In genomic region chr1:85703245-85704186, GRCm38 (mm10) we compare ENCODE assay signal across 8 mouse cellular contexts. TPM values are rescaled to one million over a fixed set of nuclear protein-coding genes. Genes with fewer than 3 reads are reported as not detected.
A peak's percentile ranks its signal among the peaks of the same experiment; 100 is the strongest.
DNase-seq lines count a peak whose midpoint lies in the region; ATAC-seq lines count a peak whose summit lies in the region.

No protein-coding gene starts in this region.

- peak; percentile 31 for DNase-seq in WW6 (ENCODE audit: low read depth, low spot score)
- peak; percentile 40 to 59 for DNase-seq in cerebellum, postnatal 36 days
- peak; percentile 70 for DNase-seq in gastrocnemius, adult 18-20 months (ENCODE audit: low spot score)
- peak; percentile 20 to 47 for DNase-seq in layer of hippocampus, postnatal 36 days
- DNase-seq in lung, postnatal 25 days (ENCODE audit: low spot score): peak; percentile 92
- peak; percentile 78 for DNase-seq in retina, embryonic 14.5 days (ENCODE audit: low spot score)
- DNase-seq in thymus, postnatal 36 days: peak; percentile 90 to 93

- H3K27ac ChIP-seq in hindbrain, embryonic 15.5 days (replicated peaks): peak overlapping the region; percentile 66

- no peaks in the 10 kb centered on the region for H3K9me3 ChIP-seq in hindbrain, embryonic 15.5 days

- H3K4me2 ChIP-seq in hindbrain, embryonic 15.5 days: peak overlapping the region; percentile 56

- peak overlapping the region; percentile 14; the same call in 1 of the 2 replicates for H3K9ac ChIP-seq in hindbrain, embryonic 15.5 days

- 23% methylated on average over 22 of the region's 22 CpGs for WGBS in hindbrain, embryonic 15.5 days

- peak overlapping the region; percentile 39 for H3K4me3 ChIP-seq in hindbrain, embryonic 15.5 days

- H3K27me3 ChIP-seq in hindbrain, embryonic 15.5 days: no peaks in the 10 kb centered on the region

- ATAC-seq in hindbrain, embryonic 15.5 days (ENCODE audit: low FRiP score, low read depth): peak; percentile 99

- no peaks in the 10 kb centered on the region for H3K36me3 ChIP-seq in hindbrain, embryonic 15.5 days

- 0 out of 2 replicates have a peak, but pooled peaks cover 5% of the 10 kb centered on the region for H3K4me1 ChIP-seq in hindbrain, embryonic 15.5 days (replicated peaks)

RNA-seq across cellular contexts. Expression of gene Sp100, which starts 53.7 kb away (rescaled TPM):
- total RNA-seq in gastrocnemius, adult 18-20 months (2021): 1 to 10 TPM; 3.9 to 5.3 TPM
- 0.78 and 1.8 TPM in 2 replicates for polyA plus RNA-seq in hindbrain, embryonic 15.5 days (2015; fragmentation: Nextera tagmentation; extraction: Ambion mirVana)
- 1 to 10 TPM; 2.6 to 3.0 TPM for total RNA-seq in layer of hippocampus, postnatal 36 days (2021)

Comparison
In these comparisons a context has a peak if more than half of its experiments do, and no peak if none do; other contexts are left out.
1. Peak in every context shown above with its lines: DNase-seq, ATAC-seq, H3K4me3 ChIP-seq and H3K27ac ChIP-seq.
2. DNase-seq: peak in every context shown above with its lines; median percentile 92 in lung, postnatal 25 days; 92 in thymus, postnatal 36 days; 78 in retina, embryonic 14.5 days; 70 in gastrocnemius, adult 18-20 months; 50 in cerebellum, postnatal 36 days; 34 in layer of hippocampus, postnatal 36 days; 31 in WW6.